Mouse (Mus musculus): ENCODE measurements around the gene Zbtb34. TPM values are rescaled to one million over a fixed set of nuclear protein-coding genes. Genes with fewer than 3 reads are reported as not detected.
A peak's percentile ranks its signal among the peaks of the same experiment; 100 is the strongest.

The Zbtb34 gene
- total RNA-seq (2014; fragmentation: Nextera tagmentation) (46.3 and 57.9 TPM in 2 replicates), total RNA-seq (2017) (6.9 and 7.7 TPM in 2 replicates), polyA plus RNA-seq (2012) (10.4 and 12.0 TPM in 2 replicates)

DNA sequence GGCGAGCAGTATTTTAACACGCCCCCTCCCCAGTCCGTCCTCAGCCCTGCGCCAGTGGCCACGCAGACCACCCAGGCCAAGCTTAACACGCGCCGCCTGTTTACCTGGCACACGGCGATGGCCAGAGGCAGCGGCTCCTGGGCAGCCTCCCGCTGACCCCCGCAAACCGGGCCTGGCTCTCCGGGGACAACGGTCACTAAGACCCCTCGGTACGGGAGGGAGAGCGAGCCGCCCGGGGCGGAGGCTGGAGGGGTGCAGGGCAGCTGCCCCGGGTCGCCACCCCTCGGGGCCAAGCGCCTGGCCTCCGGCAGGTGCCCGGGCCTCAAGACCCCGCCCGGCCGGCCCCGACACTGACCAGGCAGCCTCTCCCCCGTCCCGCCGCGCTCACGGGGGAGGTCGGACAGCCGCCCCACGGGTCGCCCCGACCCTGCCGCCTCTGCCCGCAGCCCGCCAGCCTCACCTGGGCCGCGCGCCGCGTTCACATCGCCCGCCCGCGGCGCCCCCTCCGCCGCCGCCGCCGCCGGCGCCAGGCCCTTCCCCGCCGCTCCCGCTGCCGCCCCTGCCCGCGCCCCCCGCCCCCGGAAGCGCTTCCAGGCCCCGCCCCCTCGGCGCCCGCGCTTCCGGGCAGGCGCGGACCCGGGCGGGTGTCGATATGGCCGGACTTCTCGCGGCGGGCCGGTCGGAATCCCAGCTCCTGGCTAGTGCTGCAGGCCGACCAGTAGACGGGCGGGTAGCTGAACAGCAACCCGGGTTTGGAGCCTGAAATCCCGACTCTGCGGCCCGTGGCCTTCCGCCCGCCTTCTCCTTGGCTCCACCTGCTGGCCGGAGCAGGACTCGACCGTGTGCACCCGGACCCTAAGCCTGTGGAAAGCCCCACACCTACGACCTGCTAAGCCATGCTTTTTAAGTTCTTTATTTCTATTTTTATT is at the start of gene Zbtb34:
Zbtb34 (minus strand) TSS at position 554 of the 929 bp plus-strand sequence.
- Histone ChIP-seq H3K27me3 (ENCODE audit: insufficient read depth, low read length) (peaks cover 9% of the 10 kb centered on the region), H3K4me1 (ENCODE audit: insufficient read depth, low read depth, low read length) (peaks cover 44% of the 10 kb centered on the region), H3K9me3 (replicated peaks) (no peaks in the 10 kb centered on the region), H3K4me3 (ENCODE audit: low read depth, low read length) (peak within 1 kb of the TSS; percentile 97), H3K36me3 (replicated peaks) (peaks cover 33% of the 10 kb centered on the region)
- ATAC-seq (ENCODE audit: extremely low read depth, insufficient number of reproducible peaks, low FRiP score, poor library complexity, severe bottlenecking) (no peak), DNase-seq (ENCODE audit: low spot score) (peak; percentile 78)
- TF ChIP-seq GATA2 (IDR thresholded peaks at IDR 0.05; ENCODE audit: borderline replicate concordance, low read depth, low read length) (no peak), POLR2AphosphoS5 (IDR thresholded peaks at IDR 0.05; ENCODE audit: insufficient replicate concordance, low read depth, low read length) (no peak), CTCF (IDR thresholded peaks at IDR 0.05; ENCODE audit: low read depth, low read length) (peak; percentile 91), GATA1 (IDR thresholded peaks at IDR 0.05; ENCODE audit: borderline replicate concordance, low read length) (no peak)

DNA sequence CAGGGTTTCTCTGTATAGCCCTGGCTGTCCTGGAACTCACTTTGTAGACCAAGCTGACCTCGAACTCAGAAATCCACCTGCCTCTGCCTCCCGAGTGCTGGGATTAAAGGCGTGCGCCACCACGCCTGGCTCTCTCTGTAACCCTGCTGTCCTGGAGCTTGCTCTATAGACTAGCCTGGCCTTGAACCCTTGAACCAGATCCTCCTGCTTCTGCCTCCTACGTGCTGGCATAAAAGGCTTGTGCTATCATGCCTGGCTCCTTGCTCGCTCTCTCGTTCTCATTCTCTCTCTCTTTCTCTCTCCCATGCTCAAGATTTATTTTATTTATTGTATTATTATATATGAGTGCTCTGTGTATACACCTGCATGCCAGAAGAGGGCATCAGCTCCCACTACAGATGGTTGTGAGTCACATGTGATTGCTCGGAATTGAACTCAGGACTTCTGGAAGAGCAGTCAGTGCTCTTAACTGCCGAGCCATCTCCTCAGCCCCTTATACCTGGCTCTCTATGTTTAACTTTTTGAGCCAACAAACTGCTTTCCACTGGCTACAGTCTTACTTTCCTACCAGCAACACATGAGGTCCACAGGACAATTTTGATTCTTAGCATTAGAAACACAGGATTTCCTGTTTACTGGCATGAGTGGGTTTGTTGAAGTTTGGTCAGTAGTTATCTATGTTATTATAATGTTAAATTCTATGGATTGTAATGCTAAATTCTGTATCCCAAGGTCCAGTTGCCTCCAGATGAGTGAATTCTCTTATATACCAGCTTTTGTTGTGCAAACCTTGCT is 47.0 kb upstream of the Zbtb34 start:
- Histone ChIP-seq H3K36me3 (replicated peaks) (no peaks in the 10 kb centered on the region), H3K27me3 (ENCODE audit: insufficient read depth, low read length) (peaks cover 45% of the 10 kb centered on the region), H3K9me3 (replicated peaks) (no peaks in the 10 kb centered on the region), H3K4me1 (ENCODE audit: insufficient read depth, low read depth, low read length) (no peaks in the 10 kb centered on the region), H3K4me3 (ENCODE audit: low read depth, low read length) (no peak overlapping the region)
- TF ChIP-seq POLR2AphosphoS5 (IDR thresholded peaks at IDR 0.05; ENCODE audit: insufficient replicate concordance, low read depth, low read length) (no peak), GATA1 (IDR thresholded peaks at IDR 0.05; ENCODE audit: borderline replicate concordance, low read length) (no peak), CTCF (IDR thresholded peaks at IDR 0.05; ENCODE audit: low read depth, low read length) (no peak), GATA2 (IDR thresholded peaks at IDR 0.05; ENCODE audit: borderline replicate concordance, low read depth, low read length) (no peak), TAL1 (conservative IDR thresholded peaks at IDR 0.05; ENCODE audit: low read depth, low read length) (no peak)
- no peak for ATAC-seq (ENCODE audit: extremely low read depth, insufficient number of reproducible peaks, low FRiP score, poor library complexity, severe bottlenecking)
- no peak for DNase-seq (ENCODE audit: low spot score)

DNA sequence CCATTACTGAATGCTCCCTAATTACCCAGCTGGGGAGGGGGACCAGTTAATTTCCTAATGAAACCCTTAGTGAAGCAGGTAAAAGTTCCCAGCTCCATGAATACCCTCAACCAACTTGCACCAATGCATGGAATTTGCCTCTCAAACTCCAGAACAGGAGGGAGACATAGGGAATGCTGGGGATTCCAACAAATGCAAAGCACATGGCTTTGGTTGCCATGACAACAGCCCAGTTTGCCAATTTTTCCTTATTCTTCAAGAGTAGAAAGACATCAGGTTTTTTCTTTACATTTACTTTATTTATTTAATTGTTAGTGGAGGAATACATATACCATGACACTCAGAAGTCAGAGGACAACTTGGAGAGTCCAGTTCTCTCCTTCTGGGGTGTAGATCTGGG is 44.8 kb upstream of the Zbtb34 start:
- DNase-seq (ENCODE audit: low spot score): no peak
- ATAC-seq (ENCODE audit: extremely low read depth, insufficient number of reproducible peaks, low FRiP score, poor library complexity, severe bottlenecking): no peak
- Histone ChIP-seq H3K36me3 (replicated peaks) (no peaks in the 10 kb centered on the region), H3K4me3 (ENCODE audit: low read depth, low read length) (no peak overlapping the region), H3K27me3 (ENCODE audit: insufficient read depth, low read length) (peaks cover 37% of the 10 kb centered on the region), H3K9me3 (replicated peaks) (no peaks in the 10 kb centered on the region), H3K4me1 (ENCODE audit: insufficient read depth, low read depth, low read length) (peaks cover 2% of the 10 kb centered on the region; the same call in 1 of the 2 replicates)
- TF ChIP-seq TAL1 (conservative IDR thresholded peaks at IDR 0.05; ENCODE audit: low read depth, low read length) (no peak), CTCF (IDR thresholded peaks at IDR 0.05; ENCODE audit: low read depth, low read length) (no peak), GATA2 (IDR thresholded peaks at IDR 0.05; ENCODE audit: borderline replicate concordance, low read depth, low read length) (no peak)

DNA sequence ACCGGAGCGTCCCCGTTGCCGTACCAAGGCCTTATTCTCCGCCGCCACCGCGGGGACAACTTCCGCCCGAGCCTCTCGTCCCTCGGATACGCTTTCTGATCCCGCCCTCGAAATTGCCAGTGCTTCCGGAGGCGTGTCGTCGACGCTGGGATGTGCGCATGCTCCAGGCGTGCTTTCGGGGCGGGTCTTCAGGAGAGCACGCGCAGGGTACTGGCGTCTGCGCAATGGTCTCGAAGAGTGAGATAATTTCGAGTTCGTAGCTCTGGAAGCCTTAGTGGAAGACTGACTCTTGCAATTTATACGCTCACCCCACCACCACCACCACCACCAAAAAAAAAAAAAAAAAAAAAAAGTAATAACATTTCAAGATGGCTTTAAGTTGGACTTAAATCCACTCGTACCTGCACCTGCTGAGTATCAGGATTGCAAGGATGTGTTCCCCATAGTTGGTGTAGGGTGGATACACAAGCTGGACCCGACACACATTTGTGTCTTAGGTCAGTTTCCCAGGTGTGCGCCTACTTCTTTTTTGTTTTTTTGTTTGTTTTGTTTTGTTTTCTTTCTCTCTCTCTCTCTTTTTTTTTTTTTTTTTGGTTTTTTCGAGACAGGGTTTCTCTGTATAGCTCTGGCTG is 37.5 kb upstream of the Zbtb34 start, which contains the start of gene Zbtb43:
Zbtb43 (minus strand) TSS at position 94 of the 632 bp plus-strand sequence.
- peaks cover 13% of the 10 kb centered on the region; the same call in 1 of the 2 replicates for H3K27me3 ChIP-seq (ENCODE audit: insufficient read depth, low read length)
- peaks cover 30% of the 10 kb centered on the region for H3K36me3 ChIP-seq (replicated peaks)
- no peaks in the 10 kb centered on the region for H3K9me3 ChIP-seq (replicated peaks)
- TF ChIP-seq POLR2AphosphoS5 (IDR thresholded peaks at IDR 0.05; ENCODE audit: insufficient replicate concordance, low read depth, low read length): no peak
- peak; percentile 93 for DNase-seq (ENCODE audit: low spot score)
- peak; percentile 91 for ATAC-seq (ENCODE audit: extremely low read depth, insufficient number of reproducible peaks, low FRiP score, poor library complexity, severe bottlenecking)
- H3K4me3 ChIP-seq (ENCODE audit: low read depth, low read length): peak within 1 kb of the TSS; percentile 97
- peaks cover 34% of the 10 kb centered on the region for H3K4me1 ChIP-seq (ENCODE audit: insufficient read depth, low read depth, low read length)

DNA sequence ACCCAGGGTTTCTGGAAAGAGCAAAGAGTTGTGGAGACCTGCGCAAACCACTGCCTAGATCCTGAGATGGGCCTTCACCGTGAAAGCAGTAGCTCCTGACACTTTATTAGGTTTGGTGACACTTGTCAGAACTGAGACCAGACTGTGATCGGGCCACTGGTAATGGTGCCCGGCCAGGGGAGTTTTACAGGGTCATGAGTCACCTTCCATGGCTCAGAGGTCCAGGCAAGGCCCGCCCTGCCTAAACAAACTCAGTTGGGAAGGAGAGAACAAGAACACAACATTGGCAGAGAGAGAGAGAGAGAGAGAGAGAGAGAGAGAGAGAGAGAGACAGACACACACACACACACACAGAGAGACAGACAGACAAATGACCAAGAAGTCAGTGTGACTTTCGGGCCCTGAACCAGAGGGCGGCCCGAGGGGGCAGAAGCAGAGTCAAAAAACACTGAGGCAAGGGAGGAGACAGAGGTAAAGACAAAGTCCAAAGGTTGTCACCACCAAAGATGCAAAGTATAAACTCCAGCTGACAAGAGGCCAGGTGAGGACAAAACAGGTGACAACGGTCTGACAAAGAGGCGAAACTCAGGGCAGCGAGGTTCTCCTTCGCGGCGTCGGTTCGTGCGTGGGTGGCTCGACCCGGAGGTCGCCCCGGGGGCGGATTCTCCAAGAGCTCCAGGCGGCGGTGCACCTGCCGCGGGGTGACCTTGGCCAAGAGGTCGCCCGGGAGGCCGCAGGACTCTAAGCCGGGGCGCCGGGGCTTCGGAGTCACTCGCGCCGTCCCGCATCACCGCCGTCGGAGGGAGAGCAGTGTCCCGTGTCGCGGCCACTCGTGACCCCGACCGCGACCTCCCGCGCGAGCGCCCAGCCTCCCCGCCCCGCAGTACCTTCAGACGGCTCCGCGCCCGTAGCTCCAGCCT is 36.7 kb upstream of the Zbtb34 start:
- H3K4me3 ChIP-seq (ENCODE audit: low read depth, low read length): peak overlapping the region; percentile 97
- peaks cover 38% of the 10 kb centered on the region for H3K36me3 ChIP-seq (replicated peaks)
- TF ChIP-seq CTCF (IDR thresholded peaks at IDR 0.05; ENCODE audit: low read depth, low read length) (no peak), GATA2 (IDR thresholded peaks at IDR 0.05; ENCODE audit: borderline replicate concordance, low read depth, low read length) (no peak), POLR2AphosphoS5 (IDR thresholded peaks at IDR 0.05; ENCODE audit: insufficient replicate concordance, low read depth, low read length) (no peak), TAL1 (conservative IDR thresholded peaks at IDR 0.05; ENCODE audit: low read depth, low read length) (no peak), GATA1 (IDR thresholded peaks at IDR 0.05; ENCODE audit: borderline replicate concordance, low read length) (no peak)
- DNase-seq (ENCODE audit: low spot score) (peak; percentile 26), ATAC-seq (ENCODE audit: extremely low read depth, insufficient number of reproducible peaks, low FRiP score, poor library complexity, severe bottlenecking) (no peak)
- peaks cover 36% of the 10 kb centered on the region for H3K4me1 ChIP-seq (ENCODE audit: insufficient read depth, low read depth, low read length)
- peaks cover 6% of the 10 kb centered on the region; the same call in 1 of the 2 replicates for H3K27me3 ChIP-seq (ENCODE audit: insufficient read depth, low read length)
- H3K9me3 ChIP-seq (replicated peaks): no peaks in the 10 kb centered on the region

All from G1E (cell line).